Mouse (Mus musculus): ENCODE results near the gene Marveld1.
A peak's percentile ranks its signal among the peaks of the same experiment; 100 is the strongest.

Marveld1 gene

DNA sequence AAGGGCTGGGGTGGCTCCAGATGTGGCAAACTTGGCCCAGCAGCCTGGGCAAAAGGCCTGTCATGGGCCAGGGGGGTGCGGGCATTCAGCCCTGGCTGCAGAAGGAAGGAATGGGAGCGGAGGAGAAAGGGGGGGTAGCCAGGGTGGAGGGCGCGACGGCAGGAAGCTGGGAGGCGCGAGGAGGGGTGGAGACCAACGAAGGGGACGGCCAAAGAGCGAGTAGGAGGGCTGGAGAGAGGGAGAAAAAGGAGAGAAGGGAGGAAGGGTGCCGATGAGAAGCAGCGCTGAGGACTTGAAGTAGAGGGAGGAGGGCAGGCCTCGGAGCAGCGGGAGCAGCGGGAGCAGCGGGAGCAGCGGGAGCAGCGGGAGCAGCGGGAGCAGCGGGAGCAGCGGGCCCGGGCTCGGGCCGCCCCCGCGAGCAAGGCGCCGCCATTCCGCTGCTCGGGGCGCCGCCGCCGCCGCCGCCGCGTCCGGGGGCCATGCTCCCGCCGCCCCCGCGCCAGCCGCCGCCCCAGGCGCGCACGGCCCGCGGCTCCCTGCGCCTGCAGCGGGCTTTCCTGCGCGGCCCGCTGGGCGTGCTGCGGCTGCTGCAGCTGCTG is at the start of gene Marveld1:
Marveld1 (plus strand) TSS at position 231 of the 599 bp plus-strand sequence.
- peak; percentile 79 for DNase-seq (ENCODE audit: low read depth, low spot score)

DNA sequence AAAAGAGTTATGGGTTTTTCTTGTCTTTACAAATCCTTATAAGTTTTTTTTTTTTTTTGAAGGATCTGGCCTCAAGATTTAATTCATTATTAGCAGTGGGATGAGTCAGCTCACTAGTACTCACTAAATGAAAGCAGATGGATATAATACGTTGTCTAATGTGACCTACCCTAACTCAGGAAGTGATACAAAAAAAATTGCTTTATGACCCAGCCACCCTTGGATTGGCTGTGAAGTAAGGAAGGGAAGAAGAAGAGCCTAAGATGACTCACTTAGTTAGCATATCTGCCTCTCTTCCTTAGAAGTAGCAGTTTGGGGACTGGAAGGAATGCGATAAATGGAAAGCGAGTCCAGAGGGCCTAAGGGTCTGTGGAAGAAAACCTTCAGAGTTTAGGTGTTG is 47.8 kb upstream of the Marveld1 start:
- DNase-seq (ENCODE audit: low read depth, low spot score), result no peak

GRCm38 (mm10) chr19:42104681-42105080 is 42.5 kb upstream of the Marveld1 start:
- DNase-seq (ENCODE audit: low read depth, low spot score), result no peak

DNA sequence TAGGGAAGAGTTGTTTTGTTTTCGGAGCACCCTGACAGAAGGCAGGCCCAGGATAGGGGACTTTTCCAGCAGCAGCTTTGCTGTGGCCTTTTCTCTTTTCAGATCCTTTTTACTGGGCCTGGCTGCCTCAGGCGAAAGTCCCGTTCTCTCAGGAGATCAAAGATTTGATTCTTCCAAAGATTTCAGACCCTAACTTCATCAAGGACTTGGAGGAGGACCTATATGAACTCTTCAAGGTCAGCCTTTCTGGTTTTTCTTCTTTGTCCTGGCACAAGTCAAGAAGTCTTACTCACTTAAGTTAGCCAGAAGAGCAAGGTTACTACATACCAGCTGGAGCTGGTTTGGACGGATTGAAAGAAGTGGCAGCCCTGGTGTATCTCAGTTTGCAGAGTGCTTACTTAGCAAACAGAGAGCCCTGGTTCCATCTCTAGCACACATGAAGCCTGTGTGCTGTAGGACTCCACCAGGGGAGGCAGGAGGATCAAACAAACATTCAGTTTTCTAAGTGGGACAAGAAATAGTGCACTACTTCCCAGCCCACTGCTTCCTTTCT is 31.3 kb upstream of the Marveld1 start:
- DNase-seq (ENCODE audit: low read depth, low spot score), result no peak

DNA sequence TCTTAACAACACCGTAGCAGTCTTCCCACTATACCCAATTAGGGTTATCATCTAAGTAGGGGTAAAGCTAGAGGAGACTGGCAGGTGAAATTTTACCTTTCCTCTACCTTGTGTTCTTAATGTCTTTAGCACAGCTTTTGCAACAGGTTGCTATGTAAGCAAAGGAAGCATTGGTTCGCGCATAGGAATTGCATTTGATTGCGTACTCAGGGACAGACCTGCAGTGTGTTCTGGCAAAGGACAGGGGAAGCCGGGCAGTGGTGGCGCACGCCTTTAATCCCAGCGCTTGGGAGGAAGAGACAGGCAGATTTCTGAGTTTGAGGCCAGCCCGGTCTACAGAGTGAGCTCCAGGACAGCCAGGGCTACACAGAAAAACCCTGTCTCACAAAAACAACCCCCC is 29.1 kb upstream of the Marveld1 start:
- no peak for DNase-seq (ENCODE audit: low read depth, low spot score)

DNA sequence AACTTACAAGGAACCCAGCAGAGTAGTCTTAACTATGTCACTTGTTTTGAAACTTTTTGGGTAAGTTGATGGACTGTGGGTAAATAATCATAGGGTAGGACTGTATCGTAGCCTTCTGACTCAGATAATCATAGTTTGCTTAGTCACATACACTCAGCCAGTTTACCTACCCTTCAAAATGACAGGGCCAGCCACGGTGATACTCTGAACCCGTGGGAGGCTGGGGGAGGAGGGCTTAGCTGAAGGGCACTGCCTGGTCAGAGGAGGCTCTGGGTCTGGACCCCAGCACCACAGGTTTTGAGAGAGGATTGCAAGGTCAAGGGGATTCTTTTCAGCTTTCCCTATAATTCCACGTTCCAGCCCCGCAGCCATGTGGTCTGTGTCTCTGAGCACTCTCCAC is 28.6 kb upstream of the Marveld1 start:
- no peak for DNase-seq (ENCODE audit: low read depth, low spot score)

DNA sequence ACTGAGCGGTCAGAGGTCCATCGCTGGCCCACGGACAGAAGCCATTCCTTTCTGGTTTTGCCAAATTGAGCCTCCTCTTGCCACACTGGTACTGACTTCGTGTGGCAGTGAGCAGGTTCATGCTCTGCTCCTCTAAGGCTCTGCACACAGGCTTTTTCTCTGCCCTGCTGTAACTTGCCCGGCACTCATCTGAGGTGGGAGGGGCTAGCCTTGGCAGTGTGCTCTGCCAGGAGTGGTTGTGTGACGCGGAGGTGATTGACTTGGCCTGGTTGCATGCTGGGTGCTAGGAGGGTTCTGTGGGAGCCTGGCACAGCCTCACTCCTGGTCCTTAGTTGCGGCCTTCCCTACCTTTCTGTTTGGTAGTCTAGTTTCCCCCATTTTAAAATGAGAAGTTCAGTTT is 26.7 kb upstream of the Marveld1 start:
- DNase-seq (ENCODE audit: low read depth, low spot score), result no peak

DNA sequence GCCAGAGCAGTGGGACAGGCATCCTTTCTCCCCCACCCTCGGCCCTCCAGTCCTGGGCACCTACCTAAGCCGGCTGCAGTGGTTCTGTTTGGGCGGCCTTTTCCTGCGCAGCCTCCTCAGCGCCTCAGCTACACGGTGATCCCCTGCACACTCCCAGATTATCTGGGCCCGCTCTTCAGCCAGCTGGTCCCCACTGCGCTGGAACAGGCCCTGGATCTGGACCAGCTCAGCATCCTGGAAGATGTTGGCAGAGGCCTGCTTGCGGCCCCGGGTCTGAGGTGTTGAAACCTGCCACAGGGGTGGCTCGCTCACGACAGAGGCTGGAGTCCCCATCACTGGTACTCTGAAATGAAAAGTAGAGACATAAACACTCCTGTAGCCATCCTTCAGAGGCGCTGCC is 22.5 kb upstream of the Marveld1 start:
- no peak for DNase-seq (ENCODE audit: low read depth, low spot score)

GRCm38 (mm10) chr19:42125501-42126218 is 21.5 kb upstream of the Marveld1 start:
- no peak for DNase-seq (ENCODE audit: low read depth, low spot score)

- no peak for DNase-seq (ENCODE audit: low read depth, low spot score)
Observed at GRCm38 (mm10) chr19:42126219-42126605, 21.0 kb upstream of the Marveld1 start.

- DNase-seq (ENCODE audit: low read depth, low spot score), result no peak
Observed at GRCm38 (mm10) chr19:42127024-42127423, 20.2 kb upstream of the Marveld1 start.

GRCm38 (mm10) chr19:42128052-42128740 is 19.0 kb upstream of the Marveld1 start:
- DNase-seq (ENCODE audit: low read depth, low spot score), result no peak

DNA sequence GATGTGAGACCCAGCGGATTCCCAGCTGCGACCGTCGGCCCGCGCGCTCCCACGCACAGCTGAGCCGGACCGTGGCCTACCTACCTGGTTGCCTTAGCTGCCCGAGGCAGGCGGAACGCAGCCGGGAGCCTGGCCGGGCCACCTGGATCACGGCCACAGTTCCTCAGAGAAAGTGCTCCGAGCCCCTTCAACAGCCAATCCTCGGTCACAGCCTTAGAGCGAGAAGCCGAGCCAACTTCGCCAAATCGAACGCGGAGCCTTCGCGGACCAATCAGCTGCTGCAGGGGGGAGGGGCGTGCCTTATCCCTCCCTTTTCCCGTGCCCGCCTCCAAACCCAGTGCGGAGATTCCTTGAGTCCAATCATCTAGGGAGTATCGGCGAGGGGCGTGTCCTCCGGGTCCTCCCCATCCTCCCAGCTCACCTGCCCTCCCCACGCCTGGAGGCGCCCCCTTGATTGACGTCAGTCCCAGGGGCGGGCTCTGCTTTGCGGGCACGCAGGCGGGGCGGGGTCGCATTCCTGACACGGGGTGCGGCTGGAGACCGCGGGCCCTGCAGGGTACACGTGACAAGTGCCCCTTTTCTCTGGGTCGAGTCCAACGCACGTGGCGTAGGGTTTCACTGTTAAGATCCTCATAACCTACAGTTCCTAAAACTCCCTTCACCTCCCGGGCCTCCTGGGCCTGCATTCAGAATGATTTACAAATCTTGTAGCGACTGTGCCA is 18.3 kb upstream of the Marveld1 start, which contains the start of gene Avpi1:
Avpi1 (minus strand) TSS at position 273 of the 722 bp plus-strand sequence.
- peak; percentile 100 for DNase-seq (ENCODE audit: low read depth, low spot score)

DNA sequence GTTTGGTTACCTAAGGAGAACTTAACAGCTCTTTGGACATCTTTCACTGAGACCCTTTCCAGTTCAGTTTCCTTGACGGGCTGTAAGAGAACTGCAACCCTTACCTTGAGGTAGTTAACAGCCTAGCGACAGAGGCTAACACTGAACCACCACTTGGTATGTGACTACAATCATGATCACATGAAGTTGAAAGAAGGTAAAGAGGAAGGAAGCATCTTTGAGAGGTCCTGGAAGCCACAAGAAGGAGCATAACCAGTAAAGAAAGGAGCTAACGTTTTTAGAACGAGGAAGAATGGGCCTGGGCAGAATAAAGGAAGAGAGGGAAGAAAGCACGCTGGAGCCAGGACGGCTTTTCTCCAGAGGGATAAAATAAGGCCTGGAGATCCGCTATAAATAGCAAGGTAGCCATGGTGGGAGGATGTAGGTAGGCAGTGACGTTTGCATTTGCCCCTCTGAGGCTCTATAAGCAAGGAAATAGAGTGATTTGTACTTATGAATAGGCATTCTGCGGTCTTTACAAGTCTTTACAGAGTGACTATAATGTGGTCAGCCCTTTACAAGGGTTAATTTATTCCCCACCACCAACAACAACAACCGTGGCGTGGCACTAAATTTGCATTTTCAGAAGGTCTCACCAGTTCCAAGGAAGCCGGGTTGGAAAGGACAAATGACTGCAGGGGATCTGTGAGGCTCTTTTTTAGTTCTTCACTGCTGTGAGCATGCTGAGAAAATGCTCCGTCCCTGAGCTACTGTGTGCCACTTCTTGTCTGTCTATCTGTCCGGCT is 17.5 kb upstream of the Marveld1 start:
- peak; percentile 80 for DNase-seq (ENCODE audit: low read depth, low spot score)

GRCm38 (mm10) chr19:42130294-42130606 is 16.9 kb upstream of the Marveld1 start:
- DNase-seq (ENCODE audit: low read depth, low spot score), result no peak

GRCm38 (mm10) chr19:42131101-42131500 is 16.1 kb upstream of the Marveld1 start:
- DNase-seq (ENCODE audit: low read depth, low spot score), result no peak

DNA sequence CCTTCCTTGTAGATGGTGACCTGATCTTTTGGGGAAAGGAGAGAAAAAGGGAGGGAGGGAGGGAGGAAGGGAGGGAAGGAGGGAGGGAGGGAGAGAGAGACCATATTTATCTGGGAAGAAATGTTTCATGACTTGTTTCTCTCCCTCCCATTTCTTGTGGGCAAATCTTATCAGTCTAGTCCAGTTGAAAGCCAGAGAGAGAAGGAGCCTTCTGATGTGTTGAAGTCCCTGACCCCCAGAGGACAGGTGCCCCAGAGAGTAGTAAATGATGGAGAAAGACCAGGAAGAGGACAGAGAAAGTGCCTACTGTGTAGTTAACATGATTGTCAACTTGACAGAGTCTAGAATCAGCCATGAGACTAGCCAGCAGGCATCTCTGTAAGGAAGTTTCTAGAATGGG is 12.1 kb upstream of the Marveld1 start:
- DNase-seq (ENCODE audit: low read depth, low spot score), result no peak

DNA sequence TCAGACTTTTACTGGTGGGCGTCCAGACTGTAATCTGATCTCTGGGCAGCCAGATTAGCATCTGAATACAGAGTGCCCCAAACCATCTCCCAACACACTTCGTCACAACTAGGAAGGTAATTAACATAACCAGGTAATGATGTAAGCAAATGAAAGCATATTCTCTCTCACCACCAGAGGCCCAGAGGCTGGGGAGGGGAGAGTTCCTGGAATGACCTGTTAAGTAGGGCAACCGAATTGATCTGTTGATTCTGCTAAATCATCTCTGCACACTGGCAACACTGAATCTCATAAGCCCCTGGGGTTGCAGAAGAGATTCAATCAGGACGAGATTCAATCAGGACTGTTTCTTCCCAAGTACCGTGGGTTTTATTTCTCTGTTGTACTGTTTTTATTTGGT is 11.1 kb upstream of the Marveld1 start:
- DNase-seq (ENCODE audit: low read depth, low spot score), result peak; percentile 98

GRCm38 (mm10) chr19:42137167-42137672 is 10.0 kb upstream of the Marveld1 start:
- no peak for DNase-seq (ENCODE audit: low read depth, low spot score)

- DNase-seq (ENCODE audit: low read depth, low spot score), result no peak
Observed at GRCm38 (mm10) chr19:42138517-42139285, 8.5 kb upstream of the Marveld1 start.

Data from R1 (cell line).